In genomic region chr6:31231821-31232220, GRCm38 (mm10) we compare ENCODE assay signal across 24 mouse cellular contexts.
DNase-seq lines count a peak whose midpoint lies in the region; ATAC-seq and TF ChIP-seq lines count a peak whose summit lies in the region.
"Had no signal": no experiment of that assay in that cellular context is flagged by ENCODE, and none has a peak within 500 bp of the region (broad histone marks: within the 10 kb centered on the region; RNA-seq: fewer than 3 reads in every experiment).

No protein-coding gene starts in this region.

- ATAC-seq in hindbrain, postnatal 0 days: no peak
- ATAC-seq in hindbrain, embryonic 16.5 days: no peak
- ATAC-seq: forebrain, embryonic 13.5 days; liver, postnatal 0 days had no signal

- peak; percentile 58 for DNase-seq in cerebellum, adult 2 months
- DNase-seq in cerebellum, adult 9-11 months: no peak
- peak; percentile 49 for DNase-seq in hindbrain, postnatal 0 days (ENCODE audit: low spot score)
- peak; percentile 61 for DNase-seq in adrenal gland, postnatal 25 days
- peak; percentile 52 to 61 for DNase-seq in cerebellum, postnatal 14 days
- no peak for DNase-seq in lung, postnatal 36 days
- DNase-seq: B cell, adult 2 months; kidney, adult 2 months; layer of hippocampus, adult 9-11 months; liver; liver, postnatal 0 days; lung, postnatal 14 days; midbrain, embryonic 14.5 days; right cerebral cortex, postnatal 14 days; thymus, adult 2 months had no signal

- H3K4me1 ChIP-seq in cerebellum, adult 2 months (ENCODE audit: control insufficient read depth, insufficient read depth, low read length): peaks cover 4% of the 10 kb centered on the region; the same call in 1 of the 2 replicates
- H3K4me1 ChIP-seq in hindbrain, postnatal 0 days (ENCODE audit: insufficient read depth, low read length): no peaks in the 10 kb centered on the region
- peaks cover 7% of the 10 kb centered on the region for H3K4me1 ChIP-seq in hindbrain, embryonic 16.5 days (ENCODE audit: control insufficient read depth, insufficient read depth, low read depth, low read length)

- no peak overlapping the region for H3K4me2 ChIP-seq in hindbrain, postnatal 0 days (ENCODE audit: low read depth, low read length)
- H3K4me2 ChIP-seq in hindbrain, embryonic 16.5 days (ENCODE audit: low read length): no peak overlapping the region
- H3K4me2 ChIP-seq: forebrain, embryonic 13.5 days; heart, embryonic 11.5 days had no signal

- H3K27me3 ChIP-seq in cerebellum, adult 2 months (ENCODE audit: control insufficient read depth, insufficient read depth, low read length): no peaks in the 10 kb centered on the region
- H3K27me3 ChIP-seq in hindbrain, postnatal 0 days (ENCODE audit: insufficient read depth, low read length): no peaks in the 10 kb centered on the region
- H3K27me3 ChIP-seq in hindbrain, embryonic 16.5 days (replicated peaks; ENCODE audit: control insufficient read depth, insufficient read depth, low read length): no peaks in the 10 kb centered on the region
- H3K27me3 ChIP-seq: CH12.LX; forebrain, embryonic 13.5 days had no signal

- no peak overlapping the region for H3K27ac ChIP-seq in cerebellum, adult 2 months (ENCODE audit: insufficient read depth, low read length)
- no peak overlapping the region for H3K27ac ChIP-seq in hindbrain, postnatal 0 days
- H3K27ac ChIP-seq in hindbrain, embryonic 16.5 days (ENCODE audit: low read depth, low read length): no peak overlapping the region
- H3K27ac ChIP-seq: forebrain, embryonic 13.5 days; kidney, postnatal 0 days; left cerebral cortex, adult 2 months; limb, embryonic 10.5 days; stomach, postnatal 0 days had no signal

- no peak overlapping the region for H3K4me3 ChIP-seq in cerebellum, adult 2 months (replicated peaks; ENCODE audit: insufficient read depth, low read depth, low read length)
- H3K4me3 ChIP-seq in hindbrain, postnatal 0 days (ENCODE audit: low read length): no peak overlapping the region
- H3K4me3 ChIP-seq in hindbrain, embryonic 16.5 days (ENCODE audit: low read length): no peak overlapping the region
- H3K4me3 ChIP-seq: forebrain, embryonic 13.5 days; left cerebral cortex, adult 2 months; limb, embryonic 10.5 days had no signal

- TF ChIP-seq POLR2A in cerebellum, adult 2 months (IDR thresholded peaks at IDR 0.05; ENCODE audit: borderline replicate concordance, insufficient read depth, low read length): no peak

- no peaks in the 10 kb centered on the region for H3K9me3 ChIP-seq in hindbrain, postnatal 0 days (ENCODE audit: low read length)
- no peaks in the 10 kb centered on the region for H3K9me3 ChIP-seq in hindbrain, embryonic 16.5 days (ENCODE audit: control insufficient read depth, low read length)
- H3K9me3 ChIP-seq: forebrain, embryonic 13.5 days; G1E; limb, embryonic 10.5 days had no signal

- no peaks in the 10 kb centered on the region for H3K36me3 ChIP-seq in hindbrain, postnatal 0 days (ENCODE audit: insufficient read depth, low read length)
- no peaks in the 10 kb centered on the region for H3K36me3 ChIP-seq in hindbrain, embryonic 16.5 days (ENCODE audit: control insufficient read depth, insufficient read depth, low read length)
- H3K36me3 ChIP-seq: G1E; limb, embryonic 10.5 days had no signal

- 7% methylated on average over 4 of the region's 4 CpGs for WGBS in cerebellum, adult 2 months
- 53% methylated on average over 4 of the region's 4 CpGs for WGBS in hindbrain, postnatal 0 days
- 66% methylated on average over 4 of the region's 4 CpGs for WGBS in hindbrain, embryonic 16.5 days

- no peak for TF ChIP-seq CTCF in cerebellum, adult 2 months (IDR thresholded peaks at IDR 0.05; ENCODE audit: borderline replicate concordance, insufficient read depth, low read depth, low read length)
- no peak for TF ChIP-seq CTCF in hindbrain, postnatal 0 days (IDR thresholded peaks at IDR 0.05; ENCODE audit: low read depth)

- H3K9ac ChIP-seq in hindbrain, postnatal 0 days (replicated peaks; ENCODE audit: low read length): no peak overlapping the region
- H3K9ac ChIP-seq in hindbrain, embryonic 16.5 days (ENCODE audit: low read depth, low read length): no peak overlapping the region
- H3K9ac ChIP-seq: forebrain, embryonic 13.5 days; liver, postnatal 0 days had no signal

Comparison
In these comparisons a context has a peak if more than half of its experiments do, and no peak if none do; other contexts are left out.
1. DNase-seq: peak in cerebellum, adult 2 months (2 of 2), hindbrain, postnatal 0 days (single experiment), adrenal gland, postnatal 25 days (single experiment) and cerebellum, postnatal 14 days (2 of 2); none in cerebellum, adult 9-11 months (single experiment) and lung, postnatal 36 days (single experiment).